Mouse (Mus musculus) ES-Bruce4 (cell line): ENCODE measurements at regions not wholly inside any gene's neighbourhood (a gene's known extent, or its start where the extent isn't known, plus 50 kb on each side); places are given as distances from the start of the nearest gene placed in this dataset.

ENCODE experiments used
- H3K27ac ChIP-seq: 2 replicates; pipeline ENCODE4 v1.5.1; 2012; ENCODE audit warnings: low read length, inconsistent platforms; ENCODE audit not compliant: insufficient read depth
- H3K27me3 ChIP-seq: 2 replicates; pipeline ENCODE4 v1.6.1; 2012; ENCODE audit warnings: mild to moderate bottlenecking, low read length, inconsistent platforms; ENCODE audit not compliant: control insufficient read depth, poor library complexity, insufficient read depth, severe bottlenecking
- H3K36me3 ChIP-seq: 2 replicates; pipeline ENCODE4 v1.6.1; 2012; ENCODE audit warnings: inconsistent platforms, mild to moderate bottlenecking, low read length, moderate library complexity; ENCODE audit not compliant: control insufficient read depth, poor library complexity, insufficient read depth, severe bottlenecking
- H3K4me1 ChIP-seq: one replicate; pipeline ENCODE4 v1.8.1; 2011; ENCODE audit warnings: low read length; ENCODE audit not compliant: control insufficient read depth, insufficient read depth
- H3K4me3 ChIP-seq: 2 replicates; pipeline ENCODE4 v1.5.1; 2011; ENCODE audit warnings: low read depth, mild to moderate bottlenecking, low read length
- H3K9ac ChIP-seq: 2 replicates; pipeline ENCODE4 v1.6.1; 2012; ENCODE audit warnings: low read depth, mild to moderate bottlenecking, inconsistent platforms; ENCODE audit not compliant: poor library complexity, severe bottlenecking
- H3K9me3 ChIP-seq: replicated peaks from 2 replicates; pipeline ENCODE4 v1.6.1; 2012; ENCODE audit warnings: mild to moderate bottlenecking, low read length, inconsistent platforms; ENCODE audit not compliant: control insufficient read depth, poor library complexity, insufficient read depth, severe bottlenecking
- CTCF ChIP-seq: IDR thresholded peaks from one replicate; pipeline ENCODE4 v1.8.1; 2011; ENCODE audit warnings: low read depth, low read length
- EP300 ChIP-seq: IDR thresholded peaks from 2 replicates; pipeline ENCODE4 v1.6.1; 2011; ENCODE audit warnings: low read depth, low read length; ENCODE audit not compliant: insufficient read depth
- POLR2A ChIP-seq: IDR thresholded peaks from one replicate; pipeline ENCODE4 v1.8.1; 2011; ENCODE audit warnings: low read length; ENCODE audit not compliant: insufficient read depth

DNA sequence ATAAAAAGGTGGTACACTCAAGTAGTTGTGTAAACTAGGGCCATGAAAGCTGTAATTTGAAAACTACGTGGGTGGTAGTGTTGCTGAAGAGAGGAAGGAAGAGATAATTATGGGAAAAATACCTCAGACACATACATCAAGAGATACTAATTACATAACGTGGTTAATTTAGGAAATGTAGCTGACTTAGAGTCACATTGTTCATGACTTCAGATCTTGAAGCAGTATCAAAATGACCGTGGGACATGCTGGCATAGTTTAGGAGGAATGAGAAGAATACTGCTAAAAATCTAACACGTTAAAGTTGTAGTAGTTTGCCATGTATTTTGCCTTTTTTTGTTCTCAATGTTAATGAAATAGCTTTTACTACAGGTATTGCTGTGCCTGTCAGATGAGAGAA is 445.9 kb upstream of the Sel1l start:
- Histone ChIP-seq H3K4me1 (no peaks in the 10 kb centered on the region), H3K27ac (no peak overlapping the region), H3K27me3 (no peaks in the 10 kb centered on the region), H3K9ac (no peak overlapping the region), H3K36me3 (no peaks in the 10 kb centered on the region), H3K9me3 (no peaks in the 10 kb centered on the region), H3K4me3 (no peak overlapping the region)
- TF ChIP-seq CTCF (no peak), POLR2A (no peak), EP300 (no peak)

DNA sequence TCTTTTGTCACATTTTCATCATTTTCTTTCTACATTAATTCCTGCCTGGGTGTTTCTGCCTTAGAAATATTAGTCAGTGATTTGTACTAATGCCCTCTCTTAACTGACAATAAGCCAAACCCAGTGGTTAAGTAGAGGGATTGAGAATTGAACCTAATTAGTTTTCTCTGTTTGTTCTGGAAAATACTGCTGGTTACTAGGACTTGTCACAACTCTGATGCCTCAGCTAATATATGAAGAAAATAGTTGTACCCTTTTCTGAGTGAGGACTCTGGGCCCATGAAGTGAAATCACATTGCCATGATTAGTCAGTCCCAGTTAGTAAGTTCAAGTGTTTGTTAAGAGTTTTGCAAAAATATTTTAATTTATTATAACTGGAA is 444.4 kb upstream of the Sel1l start:
- no peaks in the 10 kb centered on the region for H3K36me3 ChIP-seq
- H3K27ac ChIP-seq: no peak overlapping the region
- H3K4me1 ChIP-seq: no peaks in the 10 kb centered on the region
- no peaks in the 10 kb centered on the region for H3K27me3 ChIP-seq
- H3K9ac ChIP-seq: no peak overlapping the region
- H3K9me3 ChIP-seq: no peaks in the 10 kb centered on the region
- H3K4me3 ChIP-seq: no peak overlapping the region
- no peak for TF ChIP-seq CTCF
- TF ChIP-seq EP300: no peak
- no peak for TF ChIP-seq POLR2A

DNA sequence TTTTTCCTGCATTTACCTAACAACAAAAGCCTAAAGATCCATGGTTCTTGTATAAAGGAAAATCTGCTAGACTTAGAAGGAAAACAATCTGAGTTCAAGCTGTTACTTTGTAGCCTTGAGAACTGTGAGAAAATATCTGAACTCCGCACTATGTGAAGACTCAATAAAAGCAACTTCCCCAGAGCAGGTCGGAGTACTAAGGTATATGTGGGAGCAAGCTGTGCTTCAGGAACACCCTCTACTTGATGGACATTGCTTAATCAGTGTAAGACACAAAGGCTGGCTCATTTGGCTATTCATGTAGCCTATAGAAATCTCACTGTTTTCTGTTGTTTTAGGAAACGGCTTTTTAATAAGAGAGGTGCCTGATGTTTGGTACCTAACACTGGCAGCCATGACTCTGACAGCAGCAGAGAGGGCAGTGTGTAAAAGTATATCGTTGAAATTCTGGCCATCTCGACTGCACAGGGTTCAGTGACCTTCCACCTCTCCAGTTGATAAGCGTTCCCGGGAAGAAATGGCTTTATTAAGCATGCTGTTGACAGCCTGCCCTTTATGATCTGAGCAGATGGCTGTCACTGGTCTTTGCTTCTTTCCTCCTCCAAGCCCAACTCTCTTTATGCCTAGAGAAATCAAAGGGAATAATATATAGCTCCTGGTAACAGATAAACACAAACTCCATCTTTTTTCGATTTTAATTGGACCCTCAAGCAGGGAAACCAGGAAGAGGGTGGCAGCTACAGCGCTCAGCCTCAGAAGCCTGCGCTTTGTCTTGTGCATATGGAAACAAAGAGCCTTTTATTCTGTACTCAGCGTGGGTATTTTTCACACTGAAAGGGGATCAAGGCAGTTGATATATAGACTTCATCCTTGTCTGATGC is 443.7 kb upstream of the Sel1l start:
- Histone ChIP-seq H3K27me3 (no peaks in the 10 kb centered on the region), H3K36me3 (no peaks in the 10 kb centered on the region), H3K9ac (no peak overlapping the region), H3K4me1 (no peaks in the 10 kb centered on the region), H3K4me3 (no peak overlapping the region), H3K9me3 (no peaks in the 10 kb centered on the region), H3K27ac (no peak overlapping the region)
- no peak for TF ChIP-seq POLR2A
- TF ChIP-seq CTCF: no peak
- TF ChIP-seq EP300: no peak

DNA sequence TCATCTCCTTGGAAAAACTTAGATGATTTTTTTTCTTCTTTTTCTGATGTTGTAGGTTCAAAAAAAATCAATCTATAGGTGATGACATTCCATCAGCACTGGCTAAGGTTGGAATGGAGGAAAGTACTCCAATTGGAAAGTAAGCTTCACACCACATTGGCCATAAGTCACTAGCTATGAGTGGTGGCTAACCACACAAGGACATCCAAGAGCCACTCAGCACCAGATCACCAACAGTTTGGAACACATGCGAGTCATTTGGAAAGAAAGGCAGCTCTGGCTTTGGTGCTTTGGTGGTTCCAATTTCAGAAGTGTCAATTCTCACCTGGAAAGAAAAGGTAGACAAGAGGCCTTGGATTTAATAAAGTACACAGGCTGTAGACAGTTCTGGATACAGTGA is 442.5 kb upstream of the Sel1l start:
- Histone ChIP-seq H3K4me3 (no peak overlapping the region), H3K27me3 (no peaks in the 10 kb centered on the region), H3K9me3 (no peaks in the 10 kb centered on the region), H3K4me1 (no peaks in the 10 kb centered on the region), H3K9ac (no peak overlapping the region), H3K36me3 (no peaks in the 10 kb centered on the region), H3K27ac (no peak overlapping the region)
- TF ChIP-seq EP300: no peak
- no peak for TF ChIP-seq CTCF
- no peak for TF ChIP-seq POLR2A

DNA sequence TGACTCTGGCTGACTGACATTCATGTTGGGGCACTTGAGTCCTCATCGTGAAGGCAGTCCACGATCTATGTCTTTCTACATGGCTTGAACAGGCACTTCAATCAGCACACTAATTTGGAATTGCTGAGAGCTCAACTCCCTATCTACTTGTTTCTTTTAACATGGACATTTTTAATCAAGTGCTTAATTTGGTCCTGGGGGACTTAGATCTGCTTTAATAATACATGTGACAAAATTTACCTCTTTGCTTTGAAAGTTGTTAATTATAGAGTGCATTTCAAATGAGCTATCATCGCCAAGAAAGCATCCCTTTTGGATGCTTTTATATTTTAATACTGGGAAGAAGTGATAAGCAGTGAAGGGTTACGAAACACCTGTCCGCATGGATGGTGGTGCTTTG is 436.6 kb upstream of the Sel1l start:
- Histone ChIP-seq H3K36me3 (no peaks in the 10 kb centered on the region), H3K4me1 (no peaks in the 10 kb centered on the region), H3K27ac (no peak overlapping the region), H3K9ac (no peak overlapping the region), H3K4me3 (no peak overlapping the region), H3K9me3 (no peaks in the 10 kb centered on the region), H3K27me3 (no peaks in the 10 kb centered on the region)
- TF ChIP-seq POLR2A (no peak), CTCF (no peak), EP300 (no peak)

DNA sequence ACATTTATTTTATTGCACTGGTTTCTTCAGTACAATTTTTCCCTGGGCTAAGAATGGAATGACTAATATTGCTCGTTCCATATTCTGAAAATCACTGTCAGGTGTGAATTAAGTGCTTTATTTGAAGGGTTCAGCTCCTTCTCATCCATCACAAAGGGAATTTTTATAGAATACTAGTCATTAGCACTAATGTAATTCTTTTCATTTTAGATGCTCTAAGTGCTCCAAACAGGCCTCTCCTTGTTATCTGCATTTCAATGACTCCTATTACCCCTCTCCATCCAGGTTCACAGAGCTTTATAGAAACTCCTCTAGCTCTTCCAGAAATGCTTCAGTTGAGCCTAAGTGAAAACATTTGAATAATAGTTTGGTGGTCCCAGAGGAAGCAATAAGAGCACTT is 431.5 kb upstream of the Sel1l start:
- H3K36me3 ChIP-seq: no peaks in the 10 kb centered on the region
- H3K4me3 ChIP-seq: no peak overlapping the region
- H3K27ac ChIP-seq: no peak overlapping the region
- no peak for TF ChIP-seq EP300
- TF ChIP-seq CTCF: no peak
- TF ChIP-seq POLR2A: no peak
- H3K9me3 ChIP-seq: no peaks in the 10 kb centered on the region
- H3K9ac ChIP-seq: no peak overlapping the region
- H3K4me1 ChIP-seq: no peaks in the 10 kb centered on the region
- no peaks in the 10 kb centered on the region for H3K27me3 ChIP-seq
